Mouse (Mus musculus): Measurements from ENCODE around the gene Hira. TPM values are rescaled to one million over a fixed set of nuclear protein-coding genes. Genes with fewer than 3 reads are reported as not detected.
"Not testable (repeated sequence)": the region's sequence is repeated elsewhere in the genome, so short reads cannot be mapped to it uniquely, and the experiment has no call there.

Gene Hira
- polyA plus RNA-seq, 1 experiment from 2014 or later = 24.6 TPM

DNA sequence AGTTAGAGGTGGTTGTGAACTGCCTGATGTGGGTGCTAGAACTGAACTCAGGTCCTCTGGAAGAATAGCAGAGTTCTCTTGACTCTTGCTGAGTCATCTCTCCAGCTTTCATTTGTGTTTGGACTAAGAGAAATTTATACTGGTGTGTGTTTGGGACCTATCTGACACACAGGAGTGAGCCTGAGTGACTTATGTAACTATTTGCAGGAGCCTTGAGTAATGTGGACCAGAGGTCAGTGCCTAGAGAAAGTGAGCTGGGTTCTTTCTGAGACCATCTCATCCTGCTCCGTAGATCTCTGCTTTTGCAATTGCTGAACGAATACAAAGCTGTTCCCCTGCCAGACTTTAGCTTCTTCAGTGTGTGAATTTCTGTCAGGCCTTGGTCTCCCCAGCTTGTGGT lies 44.9 kb downstream of the Hira start:
- Histone ChIP-seq H3K4me3 (replicated peaks) (no peak overlapping the region), H3K9me3 (no peaks in the 10 kb centered on the region), H3K4me1 (replicated peaks) (no peaks in the 10 kb centered on the region), H3K36me3 (peaks cover 96% of the 10 kb centered on the region), H3K4me2 (no peak overlapping the region), H3K9ac (replicated peaks) (no peak overlapping the region), H3K27me3 (no peaks in the 10 kb centered on the region), H3K27ac (no peak overlapping the region)
- no peak for ATAC-seq (ENCODE audit: insufficient number of reproducible peaks, insufficient read depth, low FRiP score, low TSS enrichment, low read depth)
- 88% methylated on average over 2 of the region's 2 CpGs for WGBS

DNA sequence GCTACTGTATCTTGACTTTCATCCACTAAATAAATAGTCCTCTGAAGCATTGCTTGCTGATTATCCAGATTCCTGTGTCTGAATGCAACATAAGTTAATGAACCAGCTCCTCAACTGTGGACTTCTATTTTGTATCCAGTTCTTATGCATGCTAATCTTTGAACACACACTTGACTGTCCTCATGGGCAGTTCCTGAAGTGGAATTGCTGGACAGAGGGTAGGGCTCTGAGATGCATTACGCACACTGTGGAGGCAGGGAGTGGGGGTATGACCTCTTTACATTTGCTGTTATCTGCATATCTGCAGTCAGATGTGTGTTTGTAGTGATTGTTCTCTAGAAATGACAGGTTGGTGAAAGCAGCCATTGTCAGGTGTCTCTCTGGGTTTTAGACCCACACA lies 51.1 kb downstream of the Hira start:
- Histone ChIP-seq H3K9ac (replicated peaks) (no peak overlapping the region), H3K27ac (no peak overlapping the region), H3K4me2 (no peak overlapping the region), H3K27me3 (no peaks in the 10 kb centered on the region), H3K4me3 (replicated peaks) (no peak overlapping the region), H3K36me3 (peaks cover 82% of the 10 kb centered on the region), H3K4me1 (replicated peaks) (no peaks in the 10 kb centered on the region), H3K9me3 (no peaks in the 10 kb centered on the region)
- no peak for ATAC-seq (ENCODE audit: insufficient number of reproducible peaks, insufficient read depth, low FRiP score, low TSS enrichment, low read depth)
- 92% methylated on average over 1 of the region's 1 CpGs for WGBS

- Histone ChIP-seq H3K9me3 (no peaks in the 10 kb centered on the region), H3K36me3 (peaks cover 74% of the 10 kb centered on the region), H3K4me1 (replicated peaks) (no peaks in the 10 kb centered on the region), H3K27me3 (no peaks in the 10 kb centered on the region), H3K9ac (replicated peaks) (no peak overlapping the region), H3K4me2 (no peak overlapping the region), H3K4me3 (replicated peaks) (no peak overlapping the region), H3K27ac (no peak overlapping the region)
- no peak for ATAC-seq (ENCODE audit: insufficient number of reproducible peaks, insufficient read depth, low FRiP score, low TSS enrichment, low read depth)
- 89% methylated on average over 5 of the region's 5 CpGs for WGBS
Observed at GRCm38 (mm10) chr16:18938321-18939082, 61.7 kb downstream of the Hira start.

GRCm38 (mm10) chr16:18943906-18944305 lies 67.1 kb downstream of the Hira start:
- Histone ChIP-seq H3K4me3 (replicated peaks) (no peak overlapping the region), H3K36me3 (peaks cover 75% of the 10 kb centered on the region), H3K4me1 (replicated peaks) (no peaks in the 10 kb centered on the region), H3K27ac (no peak overlapping the region), H3K9ac (replicated peaks) (no peak overlapping the region), H3K4me2 (no peak overlapping the region), H3K27me3 (no peaks in the 10 kb centered on the region), H3K9me3 (no peaks in the 10 kb centered on the region)
- WGBS = 96% methylated on average over 6 of the region's 6 CpGs
- ATAC-seq (ENCODE audit: insufficient number of reproducible peaks, insufficient read depth, low FRiP score, low TSS enrichment, low read depth) = no peak

DNA sequence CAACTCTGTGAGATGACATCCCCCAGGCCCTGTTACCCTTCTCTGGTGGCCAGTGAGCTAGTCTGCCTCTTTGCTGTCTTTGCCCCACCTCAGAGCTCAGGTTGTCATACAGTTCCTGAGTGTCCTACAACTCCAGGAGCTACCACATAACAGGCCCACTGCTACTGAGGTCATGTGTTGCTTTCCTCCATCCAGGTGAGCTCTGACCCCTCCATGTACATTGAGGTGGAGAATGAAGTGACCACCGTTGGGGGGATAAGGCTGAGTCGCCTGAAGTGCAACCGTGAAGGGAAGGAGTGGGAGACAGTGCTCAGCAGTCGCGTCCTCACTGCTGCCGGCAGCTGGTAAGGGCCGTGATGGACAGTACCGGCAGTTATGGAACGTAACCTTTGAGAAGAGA lies 72.1 kb downstream of the Hira start:
- H3K4me3 ChIP-seq (replicated peaks) = no peak overlapping the region
- H3K36me3 ChIP-seq = peaks cover 94% of the 10 kb centered on the region
- H3K9me3 ChIP-seq = no peaks in the 10 kb centered on the region
- 93% methylated on average over 9 of the region's 9 CpGs for WGBS
- no peaks in the 10 kb centered on the region for H3K27me3 ChIP-seq
- ATAC-seq (ENCODE audit: insufficient number of reproducible peaks, insufficient read depth, low FRiP score, low TSS enrichment, low read depth) = no peak
- H3K4me2 ChIP-seq = no peak overlapping the region
- H3K27ac ChIP-seq = no peak overlapping the region
- H3K4me1 ChIP-seq (replicated peaks) = no peaks in the 10 kb centered on the region
- no peak overlapping the region for H3K9ac ChIP-seq (replicated peaks)

DNA sequence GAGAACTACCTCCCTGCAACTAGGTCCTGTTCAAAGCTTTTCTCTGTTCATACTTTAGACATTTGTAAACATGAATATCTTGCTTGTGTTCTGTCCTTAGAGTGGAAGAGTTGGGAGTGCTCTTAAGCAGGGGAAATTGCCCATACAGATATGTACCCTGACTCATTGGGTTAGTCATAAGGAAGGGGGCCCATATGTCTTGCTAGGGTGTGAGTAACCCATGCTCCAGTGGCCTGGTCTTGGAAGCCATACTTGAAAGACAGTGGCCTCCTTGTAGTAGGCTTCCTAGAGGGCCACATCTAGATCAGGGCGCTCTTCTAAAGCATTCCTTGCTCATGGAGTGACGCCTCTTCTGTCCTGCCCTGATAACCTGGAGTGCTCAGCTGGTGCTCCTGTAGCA lies 73.5 kb downstream of the Hira start:
- 89% methylated on average over 2 of the region's 2 CpGs for WGBS
- Histone ChIP-seq H3K36me3 (peaks cover 96% of the 10 kb centered on the region), H3K9ac (replicated peaks) (no peak overlapping the region), H3K4me2 (no peak overlapping the region), H3K4me3 (replicated peaks) (no peak overlapping the region), H3K9me3 (no peaks in the 10 kb centered on the region), H3K27me3 (no peaks in the 10 kb centered on the region), H3K27ac (no peak overlapping the region), H3K4me1 (replicated peaks) (no peaks in the 10 kb centered on the region)
- ATAC-seq (ENCODE audit: insufficient number of reproducible peaks, insufficient read depth, low FRiP score, low TSS enrichment, low read depth) = no peak

DNA sequence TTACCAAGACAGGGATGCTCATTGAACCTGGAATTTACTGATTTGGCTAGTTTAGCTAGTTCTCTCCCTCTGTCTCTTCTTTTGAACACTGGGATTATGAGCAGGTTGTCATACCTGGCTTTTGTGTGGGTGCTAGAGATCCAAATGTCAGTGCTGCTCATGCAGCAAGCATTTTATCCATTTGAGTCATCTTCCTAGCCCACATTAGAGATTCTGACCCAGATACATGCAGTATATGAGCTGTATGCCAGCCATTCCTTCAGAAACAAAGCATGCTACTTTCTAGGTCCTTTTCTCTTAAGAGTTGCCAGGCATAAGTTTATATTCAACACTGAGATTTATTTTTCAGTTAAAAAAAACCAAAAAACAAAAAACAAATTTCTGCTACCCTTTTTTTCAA lies 76.0 kb downstream of the Hira start:
- ATAC-seq (ENCODE audit: insufficient number of reproducible peaks, insufficient read depth, low FRiP score, low TSS enrichment, low read depth) = no peak
- no peak overlapping the region for H3K4me2 ChIP-seq
- no peaks in the 10 kb centered on the region for H3K9me3 ChIP-seq
- no peak overlapping the region for H3K27ac ChIP-seq
- H3K4me1 ChIP-seq (replicated peaks) = no peaks in the 10 kb centered on the region
- H3K4me3 ChIP-seq (replicated peaks) = no peak overlapping the region
- H3K36me3 ChIP-seq = peaks cover 96% of the 10 kb centered on the region
- no peak overlapping the region for H3K9ac ChIP-seq (replicated peaks)
- no peaks in the 10 kb centered on the region for H3K27me3 ChIP-seq

DNA sequence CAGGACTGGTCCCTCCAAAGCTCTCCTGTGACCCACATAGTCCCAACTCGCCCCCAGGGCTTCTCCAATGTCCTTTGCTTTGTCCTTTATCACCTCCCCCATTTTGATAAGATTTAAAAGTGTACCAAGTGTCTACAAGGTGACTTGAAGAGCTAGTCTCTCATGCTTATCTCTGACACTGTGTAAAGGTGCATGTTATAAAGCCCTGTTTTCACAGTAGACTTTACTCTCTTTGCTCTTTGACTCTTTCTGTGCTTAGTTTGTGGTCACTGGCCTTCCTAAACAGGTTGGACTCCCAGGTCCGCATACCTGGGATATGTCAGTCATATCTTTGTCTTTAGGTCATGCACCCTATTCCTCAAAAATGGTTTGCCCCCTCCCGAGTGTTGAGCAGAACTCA lies 78.2 kb downstream of the Hira start:
- H3K4me2 ChIP-seq = no peak overlapping the region
- ATAC-seq (ENCODE audit: insufficient number of reproducible peaks, insufficient read depth, low FRiP score, low TSS enrichment, low read depth) = no peak
- H3K9me3 ChIP-seq = peaks cover 4% of the 10 kb centered on the region
- no peak overlapping the region for H3K27ac ChIP-seq
- 94% methylated on average over 3 of the region's 3 CpGs for WGBS
- no peak overlapping the region for H3K4me3 ChIP-seq (replicated peaks)
- H3K9ac ChIP-seq (replicated peaks) = no peak overlapping the region
- no peaks in the 10 kb centered on the region for H3K27me3 ChIP-seq
- peaks cover 83% of the 10 kb centered on the region for H3K36me3 ChIP-seq
- no peaks in the 10 kb centered on the region for H3K4me1 ChIP-seq (replicated peaks)

DNA sequence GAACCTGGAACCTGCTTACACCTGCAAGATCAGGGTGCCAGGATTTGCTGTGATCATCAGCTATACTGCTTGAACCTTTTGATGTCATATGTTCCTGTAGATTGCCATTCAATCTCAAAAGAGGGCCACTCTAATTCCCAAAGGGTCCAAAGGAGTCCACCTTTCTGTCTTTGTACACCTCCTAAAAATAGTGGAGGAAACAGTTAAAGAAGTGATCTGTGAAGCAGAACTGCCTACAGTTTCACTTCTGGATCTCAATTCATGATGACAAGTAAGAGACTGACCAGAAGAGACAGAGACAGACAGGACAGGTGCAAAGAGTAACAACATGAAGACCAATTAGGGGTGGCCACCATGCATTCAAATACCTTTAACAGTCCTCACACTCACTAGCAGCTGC lies 86.6 kb downstream of the Hira start:
- Histone ChIP-seq H3K27ac (no peak overlapping the region), H3K4me2 (no peak overlapping the region), H3K36me3 (peaks cover 72% of the 10 kb centered on the region), H3K9ac (replicated peaks) (no peak overlapping the region), H3K4me3 (replicated peaks) (no peak overlapping the region), H3K9me3 (peaks cover 14% of the 10 kb centered on the region), H3K27me3 (no peaks in the 10 kb centered on the region), H3K4me1 (replicated peaks) (no peaks in the 10 kb centered on the region)
- no peak for ATAC-seq (ENCODE audit: insufficient number of reproducible peaks, insufficient read depth, low FRiP score, low TSS enrichment, low read depth)

GRCm38 (mm10) chr16:18969420-18970128 lies 92.7 kb downstream of the Hira start:
- Histone ChIP-seq H3K4me1 (replicated peaks) (no peaks in the 10 kb centered on the region), H3K4me2 (no peak overlapping the region), H3K9me3 (no peaks in the 10 kb centered on the region), H3K9ac (replicated peaks) (no peak overlapping the region), H3K36me3 (peaks cover 52% of the 10 kb centered on the region), H3K27me3 (no peaks in the 10 kb centered on the region), H3K27ac (no peak overlapping the region), H3K4me3 (replicated peaks) (no peak overlapping the region)
- no peak for ATAC-seq (ENCODE audit: insufficient number of reproducible peaks, insufficient read depth, low FRiP score, low TSS enrichment, low read depth)
- WGBS = 90% methylated on average over 9 of the region's 9 CpGs

GRCm38 (mm10) chr16:18970837-18971236 lies 94.0 kb downstream of the Hira start:
- Histone ChIP-seq H3K27me3 (no peaks in the 10 kb centered on the region), H3K4me1 (replicated peaks) (no peaks in the 10 kb centered on the region), H3K4me2 (no peak overlapping the region), H3K9me3 (0 out of 2 replicates have a peak, but pooled peaks cover under 1% of the 10 kb centered on the region), H3K4me3 (replicated peaks) (no peak overlapping the region), H3K27ac (no peak overlapping the region), H3K36me3 (peaks cover 42% of the 10 kb centered on the region), H3K9ac (replicated peaks) (no peak overlapping the region)
- WGBS = 90% methylated on average over 3 of the region's 3 CpGs
- no peak for ATAC-seq (ENCODE audit: insufficient number of reproducible peaks, insufficient read depth, low FRiP score, low TSS enrichment, low read depth)

DNA sequence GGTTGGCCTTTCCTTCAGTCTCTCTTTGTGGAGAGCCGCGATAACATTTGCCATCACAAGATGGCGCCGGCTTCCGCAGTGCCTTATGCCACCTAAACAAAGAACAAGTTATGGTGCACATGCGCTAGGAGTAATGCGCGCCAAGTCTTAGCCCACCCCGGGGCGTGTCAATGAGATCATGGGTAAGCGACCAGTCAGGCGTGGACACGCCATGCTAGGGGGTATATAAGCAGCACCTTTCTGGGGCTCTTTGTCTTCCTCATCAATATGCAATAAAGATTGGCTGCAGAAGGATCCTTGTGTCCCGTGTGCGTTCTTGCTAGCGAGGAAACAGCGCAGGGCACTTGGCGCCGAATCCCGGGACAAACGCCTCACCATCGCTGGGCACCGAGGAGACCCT lies 98.8 kb downstream of the Hira start:
- H3K27ac ChIP-seq; H3K4me2 ChIP-seq; H3K27me3 ChIP-seq; H3K9ac ChIP-seq (replicated peaks); H3K9me3 ChIP-seq; ATAC-seq (ENCODE audit: insufficient number of reproducible peaks, insufficient read depth, low FRiP score, low TSS enrichment, low read depth); H3K4me1 ChIP-seq (replicated peaks); H3K4me3 ChIP-seq (replicated peaks): not testable (repeated sequence)
- 85% methylated on average over 23 of the region's 23 CpGs for WGBS
- peaks cover 15% of the 10 kb centered on the region for H3K36me3 ChIP-seq

Measured in limb, embryonic 12.5 days (tissue).